Mouse (Mus musculus) erythroblast, embryonic 14.5 days (primary cell): ENCODE measurements around the gene Vps52.

ENCODE experiments used
- GATA1 ChIP-seq: IDR thresholded peaks from 2 replicates; pipeline ENCODE4 v1.6.1; 2012; ENCODE audit warnings: low read length, inconsistent platforms, mixed read lengths
- TAL1 ChIP-seq: IDR thresholded peaks from 3 replicates; pipeline ENCODE4 v1.6.1; 2012; ENCODE audit warnings: low read length, inconsistent platforms, mixed read lengths

DNA sequence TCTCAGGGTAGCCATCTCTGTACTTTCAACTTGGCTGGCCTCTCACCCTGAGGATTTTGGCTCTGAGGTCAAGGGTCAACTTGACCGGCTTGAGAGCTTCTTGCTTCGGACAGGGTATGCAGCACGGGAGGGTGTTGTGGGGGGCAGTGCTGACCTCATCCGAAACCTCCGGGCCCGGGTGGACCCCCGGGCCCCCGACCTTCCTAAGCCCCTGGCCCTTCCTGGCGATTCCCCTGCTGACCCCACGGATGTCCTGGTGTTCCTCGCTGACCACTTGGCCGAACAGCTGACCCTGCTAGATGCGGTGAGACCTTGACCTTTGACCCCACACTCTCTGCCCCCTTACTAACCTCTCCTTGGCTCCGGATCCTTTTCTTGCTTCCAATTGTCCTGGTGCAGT lies 23.2 kb upstream of the Vps52 start:
- TF ChIP-seq TAL1 (no peak), GATA1 (no peak)
